Mouse (Mus musculus) right cerebral cortex, postnatal 14 days (tissue): Measurements from ENCODE around the gene Dbn1.

Source experiments
- DNase-seq: peaks from one replicate; pipeline ENCODE4 v3.0.0; 2022

The Dbn1 gene

DNA sequence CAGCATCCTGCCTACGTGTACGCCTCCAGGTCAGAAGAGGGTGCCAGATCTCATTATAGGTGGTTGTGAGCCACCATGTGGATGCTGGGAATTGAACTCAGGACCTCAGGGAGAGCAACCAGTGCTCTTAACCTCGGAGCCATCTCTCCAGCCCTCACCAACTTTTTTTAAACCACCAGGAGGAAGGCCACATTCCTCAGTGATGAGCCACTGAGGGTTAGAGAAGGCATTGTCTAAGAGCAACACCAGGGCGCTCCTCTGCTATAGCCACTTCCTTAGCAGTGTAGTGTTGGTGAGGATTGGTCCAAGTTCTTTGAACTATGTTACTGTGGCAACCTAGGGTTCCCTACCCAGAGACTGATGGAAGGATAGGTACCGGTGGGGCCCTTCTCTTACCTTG, 12.2 kb downstream of the Dbn1 start:
- DNase-seq = no peak

DNA sequence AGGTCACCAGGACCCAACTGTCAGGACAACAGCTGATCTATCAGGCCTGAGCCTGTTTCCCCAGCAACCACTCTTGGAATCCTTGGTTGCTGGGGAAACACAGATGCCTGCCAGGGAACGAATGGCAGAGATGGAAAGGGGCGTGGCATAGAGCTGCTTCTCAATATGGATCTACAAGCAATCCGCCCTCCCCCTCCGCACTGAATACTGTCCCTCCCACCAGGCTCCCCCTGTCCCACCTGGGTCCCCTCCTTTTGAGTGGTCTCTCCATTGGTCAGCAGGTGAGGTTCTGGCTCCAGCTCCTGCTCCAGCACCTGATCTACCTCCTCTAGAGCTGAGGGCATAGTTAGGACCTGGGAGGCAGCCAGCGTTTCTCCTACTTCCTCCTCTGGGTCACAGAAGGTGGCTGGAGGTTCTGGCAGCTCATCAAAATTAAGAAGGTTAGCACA, 13.3 kb downstream of the Dbn1 start:
- DNase-seq = peak; percentile 66

DNA sequence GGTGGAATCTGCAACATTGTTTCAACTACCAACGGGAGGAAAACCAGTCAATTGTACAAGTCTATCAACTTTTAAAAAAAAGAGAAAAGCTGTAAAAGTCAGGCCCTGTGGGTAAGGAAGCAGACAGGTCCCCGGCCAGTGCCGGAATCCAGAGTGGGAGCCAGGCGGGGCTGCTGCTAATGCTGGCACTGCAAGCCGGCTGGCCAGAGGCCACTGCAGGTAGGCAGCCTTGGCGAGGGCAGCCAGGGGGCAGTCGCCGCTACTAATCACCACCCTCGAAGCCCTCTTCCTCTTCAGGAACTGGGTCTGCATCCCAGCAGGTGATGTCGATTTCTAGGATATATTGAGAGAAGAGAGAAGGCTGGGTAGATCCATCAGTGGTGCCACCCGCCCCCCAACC, 13.9 kb downstream of the Dbn1 start:
- DNase-seq = no peak

DNA sequence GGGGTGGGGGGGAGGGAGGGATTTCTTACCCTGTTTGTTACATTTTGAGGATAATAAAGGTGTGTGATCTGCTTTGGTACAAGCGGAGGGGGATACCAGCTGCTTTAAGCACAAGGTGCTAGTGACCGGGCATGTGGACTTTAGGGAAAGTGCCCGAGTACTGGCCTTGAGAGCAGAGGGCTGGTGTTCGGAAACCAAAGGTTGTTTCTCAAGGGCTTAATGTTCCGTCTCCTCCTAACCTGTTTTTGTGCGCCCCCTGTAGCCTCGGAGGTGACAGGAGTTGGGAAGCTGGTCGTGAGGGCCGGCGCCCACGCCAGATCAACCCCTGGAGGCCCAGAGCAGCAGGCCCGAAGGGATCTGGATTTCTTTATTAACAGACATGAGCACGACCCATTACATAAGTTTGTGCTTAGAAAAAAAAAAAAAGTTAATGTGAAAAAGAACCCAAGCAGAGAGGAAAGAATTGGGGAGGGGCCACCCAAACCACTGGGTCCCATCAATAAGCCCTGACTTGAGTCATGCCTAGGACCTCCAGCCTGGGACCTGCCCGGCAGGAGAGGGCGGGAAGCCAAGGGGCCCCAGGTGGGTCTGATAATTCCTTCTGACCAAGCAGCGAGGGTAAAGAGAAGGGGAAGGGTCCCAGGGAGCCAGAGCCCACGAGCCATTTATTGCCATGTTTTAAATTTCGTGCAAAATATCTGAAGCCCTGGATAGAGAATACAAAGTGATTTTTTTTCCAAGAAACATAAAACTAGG, 14.7 kb downstream of the Dbn1 start:
- DNase-seq = peak; percentile 36

DNA sequence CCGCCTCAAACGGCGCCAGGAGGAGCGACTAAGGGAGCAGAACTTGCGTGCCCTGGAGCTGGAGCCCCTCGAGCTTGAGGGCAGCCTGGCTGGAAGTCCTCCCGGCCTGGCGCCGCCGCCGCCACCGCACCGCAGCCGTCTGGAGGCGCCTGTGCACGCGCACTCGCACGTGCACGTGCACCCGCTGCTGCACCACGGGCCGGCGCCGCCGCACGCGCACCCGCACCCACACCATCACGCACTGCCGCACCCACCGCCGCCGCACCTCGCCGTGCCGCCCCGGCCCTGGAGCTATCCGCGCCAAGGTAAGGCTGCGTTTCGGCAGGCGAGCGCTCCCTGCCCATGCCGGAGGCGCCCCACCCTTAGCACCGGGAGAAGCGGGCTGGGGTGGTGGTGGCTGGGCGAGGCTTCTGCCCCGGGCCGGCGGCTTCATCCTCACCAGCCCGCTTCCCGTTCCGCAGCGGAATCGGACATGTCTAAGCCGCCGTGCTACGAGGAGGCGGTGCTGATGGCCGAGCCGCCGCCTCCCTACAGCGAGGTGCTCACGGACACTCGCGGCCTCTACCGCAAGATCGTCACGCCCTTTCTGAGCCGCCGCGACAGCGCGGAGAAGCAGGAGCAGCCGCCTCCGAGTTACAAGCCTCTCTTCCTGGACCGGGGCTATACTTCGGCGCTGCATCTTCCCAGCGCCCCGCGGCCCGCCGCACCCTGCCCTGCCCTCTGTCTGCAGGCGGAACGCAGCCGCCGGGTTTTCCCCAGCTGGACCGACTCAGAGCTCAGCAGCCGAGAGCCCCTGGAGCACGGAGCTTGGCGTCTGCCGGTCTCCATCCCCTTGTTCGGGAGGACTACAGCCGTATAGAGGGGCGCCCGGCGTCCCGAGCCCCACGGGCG, 15.5 kb downstream of the Dbn1 start:
- peak; percentile 80 for DNase-seq

DNA sequence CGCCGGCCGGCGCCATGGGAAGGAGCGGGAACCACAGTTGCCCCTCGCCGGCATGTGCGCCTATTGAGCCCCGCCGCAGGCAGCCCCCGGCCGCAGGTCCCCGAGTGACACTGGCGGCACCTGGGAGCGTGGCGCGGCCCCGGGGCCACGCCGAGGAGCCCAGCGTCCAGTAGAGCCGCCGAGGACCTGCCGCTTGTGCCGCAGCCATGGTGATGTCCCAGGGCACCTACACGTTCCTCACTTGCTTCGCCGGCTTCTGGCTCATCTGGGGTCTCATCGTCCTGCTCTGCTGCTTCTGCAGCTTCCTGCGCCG, 16.1 kb downstream of the Dbn1 start:
- DNase-seq = no peak

DNA sequence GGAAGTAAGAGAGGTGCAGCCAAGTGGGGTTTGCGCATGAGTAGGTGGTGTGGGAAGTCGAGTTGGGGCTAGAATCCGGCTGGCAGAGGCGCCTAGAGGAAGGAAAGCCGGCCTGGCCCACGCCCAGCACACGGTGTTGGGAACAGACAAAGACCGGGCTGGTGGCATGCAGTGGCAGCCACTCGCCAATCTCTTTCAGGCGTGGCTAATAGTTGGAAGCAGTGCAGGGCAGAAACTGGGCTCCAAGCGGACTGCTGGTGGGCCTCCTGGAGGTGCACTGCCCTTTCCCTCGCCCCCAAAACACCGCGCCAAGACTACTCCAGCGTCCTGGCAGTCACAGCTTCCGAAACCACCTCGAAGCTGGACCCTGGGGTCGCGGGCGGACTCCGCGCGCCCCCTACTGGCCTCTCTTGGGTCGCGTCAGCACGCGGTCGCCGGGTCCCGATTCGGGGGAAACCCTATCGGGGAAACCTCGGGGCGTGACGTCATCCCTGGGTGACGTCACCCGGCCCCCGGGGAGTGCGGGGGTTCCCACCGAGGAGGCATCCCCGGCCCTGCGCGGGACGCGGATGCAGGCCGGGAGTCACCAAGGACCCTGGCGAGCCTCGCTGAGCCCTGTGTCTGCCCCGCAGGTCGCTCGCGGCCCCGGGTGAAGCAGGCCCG, 16.6 kb downstream of the Dbn1 start:
- DNase-seq = peak; percentile 84

DNA sequence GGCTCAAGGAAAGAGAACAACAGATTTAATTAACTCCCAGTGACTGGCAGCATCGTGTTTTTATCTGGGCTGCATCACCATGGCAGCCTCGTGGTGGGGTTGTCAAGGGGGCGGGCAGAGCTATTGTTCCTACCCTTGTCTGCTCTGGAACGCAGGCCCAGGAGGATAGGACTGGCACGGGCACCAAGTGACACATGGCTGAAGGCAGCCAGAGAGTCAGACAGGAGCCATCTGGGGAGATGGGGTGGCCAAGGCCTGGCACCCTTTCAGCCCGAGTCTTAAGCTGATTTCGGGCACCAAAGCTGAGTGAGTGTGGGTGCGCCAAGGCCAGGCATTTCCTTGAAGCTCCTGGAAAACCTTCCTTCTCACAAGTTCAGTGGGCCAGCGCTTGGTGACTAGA, 17.5 kb downstream of the Dbn1 start:
- no peak for DNase-seq

DNA sequence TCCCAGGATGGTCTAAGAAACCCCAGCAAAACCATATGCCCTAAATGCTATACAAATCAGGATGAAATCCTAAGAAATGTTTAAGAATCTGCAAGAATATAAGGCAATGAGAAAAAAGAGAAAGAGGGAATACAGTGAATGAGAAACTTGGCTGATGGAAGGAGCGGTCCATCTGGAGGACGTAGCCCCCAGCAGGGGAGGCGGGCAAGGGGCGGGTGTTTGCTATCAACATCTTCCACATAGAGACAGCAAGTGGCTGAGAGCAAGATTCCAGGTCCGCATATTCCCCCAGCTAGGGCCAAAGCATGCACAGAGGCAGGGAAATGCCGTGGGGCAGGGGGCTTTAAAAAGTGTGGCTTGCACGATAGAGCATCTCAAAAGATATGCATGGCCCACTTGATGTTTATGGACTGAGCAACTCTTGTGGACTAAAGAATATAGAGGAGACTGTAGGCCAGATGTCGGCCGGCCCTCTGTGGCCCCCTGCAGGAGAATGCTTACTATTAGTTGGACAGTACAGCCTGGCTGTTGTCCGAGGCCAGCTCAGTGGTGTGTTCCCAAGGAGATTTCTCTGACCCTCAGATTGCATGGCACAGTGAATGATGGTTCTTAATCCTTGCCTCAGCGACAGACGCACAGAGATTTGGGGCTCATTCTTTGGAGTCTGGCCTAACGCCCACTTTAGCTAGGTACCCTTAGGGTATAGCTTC, 18.9 kb downstream of the Dbn1 start:
- no peak for DNase-seq

DNA sequence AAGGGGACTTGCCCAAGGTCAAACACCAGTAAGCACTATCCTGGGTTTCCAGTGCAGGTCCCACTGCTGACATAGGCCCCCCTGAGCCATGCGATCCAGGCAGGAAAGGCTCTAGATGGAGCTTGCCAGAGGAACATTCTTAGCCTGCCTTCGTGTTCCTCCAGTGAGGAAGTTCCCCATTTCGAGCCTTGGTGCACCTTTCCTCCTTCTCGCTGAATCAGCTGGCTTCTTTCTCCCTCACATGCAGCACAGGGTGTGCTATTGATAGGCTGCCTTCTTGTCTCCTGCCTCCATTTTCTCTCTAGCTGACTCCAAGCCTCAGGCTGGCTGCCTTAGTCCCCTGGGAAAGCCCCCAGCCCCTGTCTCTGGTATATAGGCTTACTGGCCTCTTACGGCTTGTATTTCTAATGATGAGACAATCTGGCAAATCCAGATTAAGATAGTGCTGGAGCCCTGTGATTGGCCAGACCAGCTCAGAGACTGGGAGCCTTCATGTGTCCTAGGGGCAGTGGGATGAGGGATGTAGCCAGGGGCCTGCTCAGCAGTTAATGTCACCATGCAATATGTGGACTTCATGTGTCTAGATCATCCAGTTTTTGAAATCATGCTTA, 22.0 kb downstream of the Dbn1 start:
- DNase-seq = no peak

DNA sequence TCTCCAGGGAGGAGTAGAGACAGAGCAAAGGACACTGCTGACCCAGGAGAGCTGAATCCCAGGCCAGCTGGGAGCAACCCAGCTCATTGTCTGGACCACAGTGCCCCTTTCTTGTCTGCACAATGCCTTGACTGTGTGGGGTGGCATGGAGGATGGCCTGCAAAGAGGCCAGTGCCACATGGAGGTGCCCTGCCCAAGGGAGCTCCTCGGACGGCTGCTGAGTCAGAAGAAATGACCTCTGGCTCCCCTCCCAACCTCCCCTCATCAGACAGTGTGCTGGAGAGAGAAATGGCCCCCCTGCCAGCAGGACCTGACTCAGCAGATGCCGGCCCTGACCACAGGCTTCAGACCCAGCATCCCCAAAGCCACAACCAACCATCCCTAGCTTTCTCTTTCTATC, 22.7 kb downstream of the Dbn1 start:
- DNase-seq = no peak

DNA sequence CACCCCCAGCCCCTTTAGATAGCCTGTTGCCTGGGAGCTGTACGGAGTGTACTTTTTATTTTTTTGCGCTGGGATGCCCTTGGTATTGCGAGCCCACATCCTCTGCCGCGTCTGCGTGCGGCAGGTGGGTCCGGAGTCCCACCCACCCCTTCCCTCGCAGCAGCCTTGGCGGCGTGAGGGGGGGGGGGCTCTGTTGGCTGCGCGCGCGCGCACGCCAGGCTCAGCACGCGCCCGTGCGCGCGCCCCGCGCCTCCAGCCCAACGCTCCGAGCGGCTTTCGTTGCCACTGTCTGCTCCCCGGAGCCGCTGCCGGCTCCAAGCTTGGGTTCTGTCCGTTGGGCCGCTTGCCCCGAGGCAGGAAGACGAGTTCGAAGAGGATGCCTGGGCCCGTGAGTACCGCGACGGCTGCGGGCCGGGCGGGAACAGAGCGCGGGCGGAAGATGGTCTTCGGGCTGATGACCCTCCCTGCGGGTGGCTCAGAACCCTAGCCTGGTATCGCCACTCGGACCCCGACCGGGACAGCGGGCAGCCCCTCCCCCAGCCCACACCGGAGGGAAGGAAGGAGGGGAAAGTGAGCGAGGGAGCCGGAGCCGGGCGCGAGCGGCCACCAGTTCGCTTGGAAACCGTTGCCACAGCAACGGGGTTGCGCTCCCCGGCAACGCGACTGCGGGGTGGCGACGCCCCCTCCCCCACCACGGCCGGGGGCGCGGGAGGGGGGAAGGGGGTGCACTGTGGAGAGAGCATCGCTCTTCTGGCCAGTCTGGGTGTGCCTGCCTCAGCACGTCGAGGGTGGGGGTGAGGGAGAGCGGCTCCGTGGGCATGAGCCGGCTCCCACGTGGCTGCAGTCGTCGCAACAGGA, 23.7 kb downstream of the Dbn1 start, which contains the start of gene Prr7:
TSS of gene Prr7 (plus strand) at position 241 of the 858 bp plus-strand sequence.
- peak; percentile 78 for DNase-seq

DNA sequence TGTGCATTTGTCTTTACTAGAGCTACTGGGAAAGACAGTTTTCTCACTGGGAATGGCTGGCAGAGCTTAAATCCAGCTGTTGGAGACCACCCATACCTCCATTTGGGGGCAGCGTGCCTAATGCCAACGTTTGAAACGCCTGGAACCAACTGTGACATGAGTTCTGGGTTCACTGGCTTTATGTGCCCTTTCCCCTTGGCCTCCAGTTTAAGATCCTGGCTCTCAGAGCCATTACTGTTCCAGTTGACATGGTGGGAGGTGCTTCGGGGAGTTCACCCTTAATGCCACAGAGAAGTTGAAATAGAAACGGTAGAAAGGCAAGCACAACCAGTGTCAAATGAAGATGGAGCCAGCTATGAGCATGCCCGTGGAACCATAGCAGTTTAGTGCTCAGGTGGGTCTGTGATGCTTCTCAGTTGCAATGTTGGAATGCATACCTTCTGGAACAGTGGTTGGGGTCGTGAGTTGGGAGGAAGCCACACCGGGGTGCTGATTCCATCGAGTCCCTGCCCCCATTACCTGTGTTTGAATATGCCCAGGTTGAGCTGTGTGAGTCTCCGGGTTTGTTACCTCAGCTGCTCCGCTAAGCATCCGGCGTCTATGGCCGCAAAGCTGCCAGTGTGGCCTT, 24.4 kb downstream of the Dbn1 start:
- no peak for DNase-seq

DNA sequence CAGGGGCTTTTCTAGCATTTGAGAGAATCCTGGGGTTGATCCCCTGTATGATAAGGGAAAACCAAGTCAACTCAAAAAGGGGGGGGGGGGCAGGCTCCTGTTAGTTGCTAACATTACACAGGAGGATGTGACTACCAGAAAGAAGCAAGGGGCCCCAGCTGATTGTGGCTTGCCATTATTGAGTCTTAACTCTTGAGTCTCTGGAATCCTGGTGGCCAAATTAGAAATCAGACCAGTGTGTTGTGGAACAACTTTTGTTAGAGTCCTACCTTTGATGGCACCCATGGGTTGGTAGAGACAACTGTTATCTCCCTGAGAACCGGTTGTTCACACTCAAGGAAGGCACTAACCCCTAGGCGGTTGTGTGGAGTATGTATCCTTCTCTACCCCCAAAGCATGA, 24.9 kb downstream of the Dbn1 start:
- no peak for DNase-seq

DNA sequence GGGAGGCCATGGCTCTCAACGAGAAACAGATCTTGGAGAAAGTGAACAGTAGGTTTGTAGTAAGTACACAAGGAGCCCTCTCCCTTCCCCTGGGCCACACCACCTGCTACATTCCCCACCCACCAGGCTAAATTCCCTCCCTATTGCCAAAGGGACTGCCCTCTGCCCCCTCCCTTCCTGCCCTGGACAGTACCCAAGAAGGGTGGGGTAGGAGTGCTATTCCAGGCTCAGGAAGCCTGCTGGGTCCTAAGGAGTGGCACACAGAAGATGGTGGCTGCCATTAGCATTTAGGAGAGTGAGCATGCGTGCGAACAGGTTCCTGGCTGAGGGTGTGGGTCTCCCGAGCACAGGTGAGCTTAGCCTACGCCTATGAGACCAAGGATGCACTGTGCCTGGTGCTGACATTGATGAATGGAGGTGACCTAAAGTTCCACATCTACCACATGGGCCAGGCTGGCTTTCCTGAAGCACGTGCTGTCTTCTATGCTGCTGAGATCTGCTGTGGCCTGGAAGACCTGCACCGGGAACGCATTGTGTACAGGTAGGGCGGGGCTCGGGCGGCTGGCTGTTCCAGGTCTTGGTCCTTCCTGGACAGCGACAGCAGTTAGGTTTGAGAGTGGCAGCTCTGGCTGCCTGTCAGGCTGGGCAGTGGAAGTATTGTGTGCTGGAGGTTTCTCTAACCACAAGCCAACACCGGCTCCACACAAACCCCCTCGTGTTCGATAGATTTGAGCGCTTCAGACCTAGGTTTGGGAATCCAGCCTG, 35.9 kb downstream of the Dbn1 start:
- DNase-seq = no peak

DNA sequence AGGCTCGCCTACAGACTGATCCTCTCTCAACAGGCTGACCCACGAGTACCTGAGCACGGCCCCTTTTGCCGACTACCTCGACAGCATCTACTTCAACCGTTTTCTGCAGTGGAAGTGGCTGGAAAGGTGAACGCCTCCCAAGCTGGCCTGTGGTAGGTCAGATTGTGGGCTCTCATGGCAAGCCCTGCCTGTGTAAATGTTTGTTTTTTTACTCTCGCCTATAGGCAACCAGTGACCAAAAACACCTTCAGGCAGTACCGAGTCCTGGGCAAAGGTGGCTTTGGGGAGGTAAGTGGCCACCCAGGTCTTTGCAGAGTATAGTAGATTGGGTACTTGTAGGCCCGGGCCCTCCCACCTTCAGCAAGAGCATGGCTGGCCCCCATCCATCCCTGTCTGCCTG, 36.6 kb downstream of the Dbn1 start:
- DNase-seq = no peak

DNA sequence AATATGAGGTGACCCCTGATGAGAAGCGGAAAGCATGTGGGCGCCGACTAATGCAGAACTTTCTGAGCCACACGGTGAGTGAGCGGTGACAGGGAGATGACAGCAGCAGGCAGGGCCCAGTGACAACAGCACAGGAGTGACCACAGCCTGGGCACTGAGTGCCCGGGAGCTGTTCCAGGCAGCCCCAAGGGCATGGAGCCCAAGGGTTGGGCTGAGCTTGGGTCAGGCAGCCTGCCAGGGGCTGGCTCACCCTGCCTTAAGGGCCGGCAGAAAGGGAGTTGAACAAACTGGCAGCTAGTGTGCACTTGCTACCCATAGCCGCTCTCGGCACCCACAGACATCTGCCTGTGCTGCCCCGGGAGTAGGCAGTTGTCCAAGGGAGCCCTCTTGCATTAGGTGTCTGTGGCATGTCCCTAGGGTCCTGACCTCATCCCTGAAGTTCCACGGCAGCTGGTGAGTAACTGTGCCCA, 37.4 kb downstream of the Dbn1 start:
- DNase-seq = no peak

DNA sequence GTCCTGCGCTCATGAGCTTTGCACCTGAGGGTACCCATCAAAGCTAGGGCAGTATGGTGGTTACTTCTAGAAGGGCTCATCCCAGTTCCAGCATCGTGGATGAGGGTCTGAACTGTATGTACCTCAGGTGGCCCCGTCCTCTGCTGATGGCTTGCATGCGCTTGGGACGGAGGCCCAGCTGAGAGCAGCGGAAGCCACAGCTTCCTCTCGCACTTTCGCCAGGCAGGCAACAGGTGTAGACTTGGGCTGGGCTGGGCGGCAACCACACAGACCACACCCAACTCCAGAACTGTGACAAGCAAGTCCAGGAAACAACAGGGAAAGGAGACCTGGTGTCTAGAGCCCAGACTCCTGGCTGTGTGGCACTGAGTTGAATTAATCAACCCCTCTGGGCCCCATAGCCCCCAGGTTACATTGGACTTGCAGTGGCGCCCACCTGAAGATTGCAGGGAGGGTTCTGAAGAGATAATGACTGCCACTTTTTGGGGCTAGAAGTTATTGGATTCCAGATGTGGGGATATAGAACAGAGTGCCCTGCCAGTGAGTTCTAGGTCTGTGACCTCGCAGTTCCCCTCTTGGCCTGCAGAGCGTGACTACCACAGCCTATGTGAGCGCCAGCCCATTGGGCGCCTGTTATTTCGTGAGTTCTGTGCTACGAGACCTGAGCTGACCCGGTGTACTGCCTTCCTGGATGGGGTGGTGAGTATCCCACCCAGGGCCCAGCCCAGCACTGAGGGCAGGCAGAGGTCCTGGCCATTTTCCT, 38.1 kb downstream of the Dbn1 start:
- DNase-seq = no peak

DNA sequence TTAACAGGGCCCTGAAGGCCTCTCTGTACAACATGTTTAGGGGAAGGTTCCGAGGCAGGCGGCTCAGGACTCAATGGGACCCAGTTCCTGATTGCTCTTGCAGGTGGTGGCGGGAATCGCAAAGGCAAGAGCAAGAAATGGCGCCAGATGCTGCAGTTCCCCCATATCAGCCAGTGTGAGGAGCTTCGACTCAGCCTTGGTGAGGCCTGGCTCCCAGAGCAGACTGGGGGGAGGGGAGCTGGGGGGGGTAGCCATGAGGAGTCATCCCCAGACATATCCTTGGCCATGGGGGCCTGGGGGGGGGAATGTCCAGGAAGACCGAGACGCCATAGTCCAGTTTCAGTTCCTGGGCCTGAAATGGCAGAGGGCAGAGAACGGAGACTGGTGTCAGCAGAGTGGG, 38.7 kb downstream of the Dbn1 start:
- DNase-seq = no peak
